Comparison of ENCODE assay signal across 9 mouse cellular contexts in the genomic region with DNA sequence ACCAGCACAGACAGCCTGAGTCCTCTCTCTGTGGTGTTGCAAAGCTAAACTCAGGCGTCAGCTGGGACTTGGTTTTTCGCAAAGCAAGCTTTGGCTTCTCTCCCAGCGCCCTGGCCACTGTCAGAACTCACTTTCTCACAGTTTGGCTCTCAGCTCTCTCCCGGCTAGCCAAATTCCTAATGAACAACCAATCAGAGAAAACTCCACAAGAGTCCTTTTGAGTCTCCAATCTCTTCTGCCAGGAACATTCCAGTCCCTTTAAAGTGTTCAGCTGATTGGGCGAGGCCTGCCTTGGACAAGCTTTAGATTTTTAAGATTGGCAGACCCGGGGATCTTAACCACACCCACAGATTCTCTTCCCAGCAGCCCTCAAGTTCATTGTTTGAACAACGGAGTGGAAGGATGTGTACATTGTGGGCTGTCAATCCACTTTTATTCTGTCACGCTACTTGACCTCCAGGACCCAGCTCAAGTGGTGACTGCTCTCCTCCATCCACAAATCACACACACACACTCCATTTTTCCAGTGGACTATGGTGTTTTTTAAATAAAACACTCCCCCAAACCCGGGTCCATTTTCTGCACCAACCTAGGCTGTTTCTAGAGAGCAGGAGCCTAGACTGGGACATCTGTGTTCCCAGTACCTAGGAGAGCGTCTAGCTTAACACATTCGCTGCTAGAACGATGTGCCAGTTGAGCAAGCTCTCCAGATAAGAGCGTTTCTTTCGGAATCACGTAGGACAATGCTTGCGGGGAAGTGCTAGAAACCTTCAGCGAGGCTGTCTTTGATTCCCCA. TPM values are rescaled to one million over a fixed set of nuclear protein-coding genes. Genes with fewer than 3 reads are reported as not detected.
A peak's percentile ranks its signal among the peaks of the same experiment; 100 is the strongest.
DNase-seq lines count a peak whose midpoint lies in the region; ATAC-seq and TF ChIP-seq lines count a peak whose summit lies in the region.
"Had no signal": no experiment of that assay in that cellular context is flagged by ENCODE, and none has a peak within 500 bp of the region (broad histone marks: within the 10 kb centered on the region; RNA-seq: fewer than 3 reads in every experiment).

No protein-coding gene starts in this region.

- H3K36me3 ChIP-seq in forebrain, embryonic 15.5 days = no peaks in the 10 kb centered on the region
- no peaks in the 10 kb centered on the region for H3K36me3 ChIP-seq in lung, postnatal 0 days (ENCODE audit: insufficient read depth, low read length)
- H3K36me3 ChIP-seq: G1E had no signal

- H3K27ac ChIP-seq in forebrain, embryonic 15.5 days (replicated peaks) = peak overlapping the region; percentile 77
- peak overlapping the region; percentile 96 for H3K27ac ChIP-seq in lung, postnatal 0 days (ENCODE audit: low read length)

- TF ChIP-seq EP300 in lung, postnatal 0 days (IDR thresholded peaks at IDR 0.05) = peak; percentile 99

- intact Hi-C loops in heart, postnatal 36 days (cut with DNase I) = loop anchor here (1.0 to 10.0 kb wide), 5 partner anchors 111 to 904 kb away; no protein-coding TSS in a partner anchor

- no peaks in the 10 kb centered on the region for H3K9me3 ChIP-seq in forebrain, embryonic 15.5 days
- H3K9me3 ChIP-seq in lung, postnatal 0 days (ENCODE audit: low read length) = no peaks in the 10 kb centered on the region
- H3K9me3 ChIP-seq: G1E had no signal

- peak; percentile 68 for ATAC-seq in forebrain, embryonic 15.5 days (replicated peaks)
- peak; percentile 89 for ATAC-seq in lung, postnatal 0 days

- no peak overlapping the region for H3K9ac ChIP-seq in forebrain, embryonic 15.5 days (replicated peaks)
- H3K9ac ChIP-seq in lung, postnatal 0 days (replicated peaks; ENCODE audit: low read depth) = no peak overlapping the region

- H3K4me2 ChIP-seq in forebrain, embryonic 15.5 days (replicated peaks) = peak overlapping the region; percentile 38
- peak overlapping the region; percentile 47 for H3K4me2 ChIP-seq in lung, postnatal 0 days (replicated peaks; ENCODE audit: low read depth, low read length)

- no peaks in the 10 kb centered on the region for H3K27me3 ChIP-seq in forebrain, embryonic 15.5 days
- H3K27me3 ChIP-seq in lung, postnatal 0 days (replicated peaks; ENCODE audit: insufficient read depth, low read length) = no peaks in the 10 kb centered on the region

- WGBS in forebrain, embryonic 15.5 days = 12% methylated on average over 17 of the region's 17 CpGs
- WGBS in lung, postnatal 0 days = 13% methylated on average over 17 of the region's 17 CpGs

- TF ChIP-seq CTCF in lung, postnatal 0 days (IDR thresholded peaks at IDR 0.05) = no peak

- peak overlapping the region; percentile 26; the same call in 1 of the 2 replicates for H3K4me3 ChIP-seq in forebrain, embryonic 15.5 days
- 0 out of 2 replicates have a peak overlapping the region, but pooled peaks have one; percentile 15 for H3K4me3 ChIP-seq in lung, postnatal 0 days (ENCODE audit: low read depth, low read length)

- H3K4me1 ChIP-seq in forebrain, embryonic 15.5 days = peaks cover 18% of the 10 kb centered on the region
- H3K4me1 ChIP-seq in lung, postnatal 0 days (ENCODE audit: insufficient read depth, low read depth, low read length) = peaks cover 11% of the 10 kb centered on the region; the same call in 1 of the 2 replicates

- peak; percentile 43 for DNase-seq in ES-CJ7 (ENCODE audit: low read depth, low spot score)
- peak; percentile 48 to 55 for DNase-seq in cerebellum, adult 18-20 months
- peak; percentile 84 to 85 for DNase-seq in heart, postnatal 36 days
- DNase-seq in layer of hippocampus, adult 18-20 months (ENCODE audit: low spot score in 2 of 2) = peak; percentile 61 to 70
- peak; percentile 99 for DNase-seq in lung, postnatal 0 days (ENCODE audit: low spot score)
- DNase-seq in right cerebral cortex, postnatal 14 days = peak; percentile 39
- no peak for DNase-seq in thymus, postnatal 4 days

RNA-seq across cellular contexts. Expression of gene Plxnc1, which starts 46.3 kb away (rescaled TPM):
- polyA plus RNA-seq in forebrain, embryonic 15.5 days (2015; fragmentation: Nextera tagmentation; extraction: Ambion mirVana) = 11.2 and 11.9 TPM in 2 replicates
- total RNA-seq in heart, postnatal 36 days (2021) = 1 to 10 TPM; 2.0 to 3.0 TPM
- 10 to 100 TPM; 34.8 to 38.2 TPM for total RNA-seq in layer of hippocampus, adult 18-20 months (2021)
- 3.2 and 4.2 TPM in 2 replicates for polyA plus RNA-seq in lung, postnatal 0 days (2015; fragmentation: Nextera tagmentation; extraction: Ambion mirVana)

Comparison
In these comparisons a context has a peak if more than half of its experiments do, and no peak if none do; other contexts are left out.
1. RNA of gene Plxnc1, which starts 46.3 kb away (total RNA-seq): 34.8 to 38.2 TPM in layer of hippocampus, adult 18-20 months; 2.0 to 3.0 TPM in heart, postnatal 36 days; every median in the first group is over 4 times any median in the second.